Mouse (Mus musculus): ENCODE data around the gene Ccdc127. TPM values are rescaled to one million over a fixed set of nuclear protein-coding genes. Genes with fewer than 3 reads are reported as not detected.
A peak's percentile ranks its signal among the peaks of the same experiment; 100 is the strongest.

Ccdc127 gene
- polyA plus RNA-seq, 3 experiments from 2014 or later: 39.0 to 40.3 (median 39.1) TPM

- peak; percentile 96 for ATAC-seq
These were observed 40.4 kb downstream of the Ccdc127 start, which contains the start of gene Zfp72 for GRCm38 (mm10) chr13:74390371-74390990. Gene Zfp72, minus strand, starts transcription at chr13:74390836.

- no peak for ATAC-seq
These were observed 41.0 kb downstream of the Ccdc127 start for GRCm38 (mm10) chr13:74391156-74391555.

- ATAC-seq: no peak
These were observed 49.3 kb downstream of the Ccdc127 start, which contains the start of gene Ftl1-ps1 for GRCm38 (mm10) chr13:74399298-74399839. Gene Ftl1-ps1, plus strand, starts transcription at chr13:74399694.

Other genes starting within 250 kb of the Ccdc127 start
- under 1 TPM in 1 of 3 experiments, not detected in 2; 0.17 TPM for gene Slc9a3, start 228.9 kb upstream of the Ccdc127 start, polyA plus RNA-seq (2017; shearing (Covaris generic))
- gene Exoc3, start 141.6 kb upstream of the Ccdc127 start, polyA plus RNA-seq (2017; shearing (Covaris generic)): 10 to 100 TPM; 82.9 to 87.4 (median 86.4) TPM
- gene Ahrr, start 58.0 kb upstream of the Ccdc127 start, polyA plus RNA-seq (2017; shearing (Covaris generic)): under 1 TPM in 2 of 3 experiments, not detected in 1; 0.09 to 0.16 TPM
- 100 to 1,000 TPM; 181 to 205 (median 183) TPM for gene Pdcd6, start 32.7 kb upstream of the Ccdc127 start, polyA plus RNA-seq (2017; shearing (Covaris generic))
- 100 to 1,000 TPM; 264 to 339 (median 292) TPM for gene Sdha, start within 50 bp of the Ccdc127 start, polyA plus RNA-seq (2017; shearing (Covaris generic))
- not detected for gene Lrrc14b, start 13.7 kb downstream of the Ccdc127 start, polyA plus RNA-seq (2017; shearing (Covaris generic))
- 1 to 10 TPM; 1.7 to 2.7 (median 1.7) TPM for gene Zfp72, start 40.5 kb downstream of the Ccdc127 start, polyA plus RNA-seq (2017; shearing (Covaris generic))
- 10 to 100 TPM; 42.2 to 99.5 (median 52.3) TPM for gene Ftl1-ps1, start 49.4 kb downstream of the Ccdc127 start, polyA plus RNA-seq (2017; shearing (Covaris generic))
- 10 to 100 TPM; 19.0 to 27.5 (median 20.9) TPM for gene Zfp825, start 143.7 kb downstream of the Ccdc127 start, polyA plus RNA-seq (2017; shearing (Covaris generic))

Data from inflammation-experienced regulatory T-cells, adult 6 months (primary cell).